Mouse (Mus musculus): ENCODE measurements at regions not wholly inside any gene's neighbourhood (a gene's known extent, or its start where the extent isn't known, plus 50 kb on each side); places are given as distances from the start of the nearest gene placed in this dataset.

- TF ChIP-seq CTCF (IDR thresholded peaks at IDR 0.05; ENCODE audit: low read depth) (no peak), EP300 (IDR thresholded peaks at IDR 0.05; ENCODE audit: low read depth) (no peak)
Observed at GRCm38 (mm10) chr15:86738356-86738755, 524.1 kb downstream of the Tbc1d22a start.

Data from heart, postnatal 0 days (tissue).